Mouse (Mus musculus): ENCODE measurements at regions not wholly inside any gene's neighbourhood (a gene's known extent, or its start where the extent isn't known, plus 50 kb on each side); places are given as distances from the start of the nearest gene placed in this dataset.

DNA sequence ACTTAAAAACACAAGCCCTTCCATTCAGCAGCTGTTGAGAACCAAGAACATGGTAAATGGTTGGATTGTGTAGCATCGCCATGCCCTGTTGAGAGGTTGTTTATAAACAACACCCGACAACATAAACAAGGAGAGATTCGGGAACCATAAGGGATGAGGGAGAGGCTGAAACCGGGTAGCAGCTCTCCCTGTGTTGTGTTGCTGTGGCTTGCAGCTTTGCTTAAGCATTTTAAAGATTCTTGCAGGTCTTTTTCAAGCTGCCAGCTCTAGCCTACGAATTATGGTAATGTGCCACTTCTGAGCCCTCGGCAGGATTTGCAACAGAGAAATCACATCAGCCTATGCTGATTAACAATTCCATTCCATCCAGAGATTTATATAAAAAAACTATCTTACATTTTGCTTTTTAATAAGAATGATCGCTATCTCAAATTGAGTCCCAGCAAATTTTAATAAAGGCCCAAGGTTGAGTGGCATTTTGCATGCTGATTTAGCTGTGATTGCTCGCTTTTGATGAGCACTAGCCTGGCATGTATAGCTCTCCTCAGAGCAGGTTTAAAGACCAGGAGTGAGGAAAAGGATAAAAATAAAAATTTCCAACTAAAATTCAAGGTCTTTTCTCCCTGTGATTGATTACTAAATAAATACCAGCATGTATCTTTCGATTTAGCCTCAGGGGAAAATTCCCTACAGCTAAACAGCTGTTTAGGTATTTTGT, 445.7 kb upstream of the 4930412O13Rik start:
- DNase-seq (ENCODE audit: low spot score in 2 of 2): peak in 1 of 2 experiments; percentile 18

GRCm38 (mm10) chr2:9443103-9443502, 437.9 kb upstream of the 4930412O13Rik start:
- DNase-seq (ENCODE audit: low spot score in 2 of 2): no peak

DNA sequence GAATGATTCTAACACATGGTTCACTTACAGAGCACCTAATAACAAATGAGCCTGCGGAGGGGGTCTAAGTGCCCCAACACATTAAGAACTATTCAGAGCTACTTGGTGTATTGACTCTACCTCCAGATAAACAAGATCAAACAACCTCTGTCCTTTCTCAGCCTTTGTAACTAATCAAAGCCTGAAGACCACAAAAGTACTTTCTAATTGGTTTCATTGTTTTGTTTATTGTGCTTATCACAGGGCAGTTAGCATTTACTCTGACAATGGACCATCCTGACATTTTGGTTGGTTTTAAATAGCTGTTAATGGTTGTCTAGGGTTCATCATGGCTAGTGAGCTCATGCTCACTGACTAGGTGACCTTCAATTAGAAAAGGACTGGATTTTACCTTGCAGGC, 435.2 kb upstream of the 4930412O13Rik start:
- no peak for DNase-seq (ENCODE audit: low spot score in 2 of 2)

- DNase-seq (ENCODE audit: low spot score in 2 of 2): peak in 1 of 2 experiments; percentile 19
Observed at GRCm38 (mm10) chr2:9464413-9464812, 416.6 kb upstream of the 4930412O13Rik start.

- peak; percentile 18 to 25 for DNase-seq (ENCODE audit: low spot score in 2 of 2)
Observed at GRCm38 (mm10) chr2:9464818-9465217, 416.2 kb upstream of the 4930412O13Rik start.

GRCm38 (mm10) chr2:9467573-9467972, 413.5 kb upstream of the 4930412O13Rik start:
- no peak for DNase-seq (ENCODE audit: low spot score in 2 of 2)

- DNase-seq (ENCODE audit: low spot score in 2 of 2): no peak
Observed at GRCm38 (mm10) chr2:9468651-9469050, 412.4 kb upstream of the 4930412O13Rik start.

GRCm38 (mm10) chr2:9481678-9482345, 399.2 kb upstream of the 4930412O13Rik start:
- DNase-seq (ENCODE audit: low spot score in 2 of 2): no peak

GRCm38 (mm10) chr2:9487381-9487914, 393.6 kb upstream of the 4930412O13Rik start:
- DNase-seq (ENCODE audit: low spot score in 2 of 2): no peak

DNA sequence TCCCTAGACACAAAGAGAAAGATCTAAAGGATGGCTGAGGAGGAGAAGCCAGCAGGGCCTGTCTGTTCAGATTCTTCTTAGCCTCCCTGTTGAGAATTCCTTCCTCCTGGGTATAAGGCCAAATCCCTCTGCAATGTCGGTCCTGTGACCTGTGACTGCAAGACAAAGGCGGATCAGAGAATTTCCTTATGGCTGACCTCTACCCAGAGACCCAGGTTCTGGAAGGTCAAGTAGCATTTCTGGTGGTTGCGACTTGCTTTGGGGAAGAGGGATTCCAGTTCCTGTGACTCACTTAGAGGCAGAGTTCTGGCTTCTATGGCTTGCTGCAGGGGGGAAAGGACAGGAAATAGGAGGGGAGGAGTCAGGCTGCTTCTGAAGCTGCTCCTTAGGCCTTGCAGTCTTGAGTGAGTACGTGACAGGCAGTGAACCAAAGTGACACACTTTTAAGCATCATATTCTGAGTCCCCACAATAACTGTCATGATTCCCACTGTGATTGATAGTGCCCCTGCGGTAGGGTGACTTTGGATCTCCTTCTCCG, 387.4 kb upstream of the 4930412O13Rik start:
- DNase-seq (ENCODE audit: low spot score in 2 of 2): no peak

DNA sequence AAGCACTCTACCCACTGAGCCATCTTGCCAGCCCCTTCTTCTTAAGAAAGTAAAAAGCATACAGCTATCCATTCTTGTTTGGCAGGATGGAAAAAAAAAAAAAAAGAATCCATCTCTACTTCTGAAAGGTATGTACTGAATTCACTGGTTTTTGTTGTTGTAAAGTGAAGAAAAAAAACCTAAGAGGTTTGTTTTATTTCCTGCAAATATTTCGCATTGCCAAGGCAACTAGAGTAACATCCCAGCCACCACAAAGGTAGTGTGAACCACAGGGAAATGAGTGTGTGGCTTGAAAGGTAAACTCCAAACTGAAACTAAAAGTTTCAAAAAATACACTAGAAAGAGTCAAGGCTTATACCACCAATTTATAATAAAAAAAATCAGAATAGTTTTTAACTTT, 361.0 kb upstream of the 4930412O13Rik start:
- DNase-seq (ENCODE audit: low spot score in 2 of 2): no peak

DNA sequence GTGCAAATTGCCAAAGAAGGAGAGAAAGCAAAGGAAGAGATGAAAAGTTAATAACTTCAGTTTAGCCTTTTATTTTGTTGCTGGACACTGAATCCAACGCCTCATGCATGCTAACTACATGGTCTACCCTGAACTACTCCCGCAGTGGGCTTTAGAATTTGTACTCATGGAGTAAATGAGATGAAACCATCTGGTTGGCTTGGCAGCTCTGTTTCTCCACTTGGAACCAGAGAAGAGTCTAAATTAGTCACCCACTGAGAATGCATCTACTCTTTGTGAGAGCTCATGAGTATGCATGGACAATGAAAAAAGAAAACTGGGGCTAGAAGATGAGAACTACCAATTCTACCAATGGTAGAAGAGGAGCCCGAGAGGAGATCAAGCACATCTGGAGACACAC, 355.1 kb upstream of the 4930412O13Rik start:
- peak; percentile 28 to 33 for DNase-seq (ENCODE audit: low spot score in 2 of 2)

GRCm38 (mm10) chr2:9535141-9535658, 345.9 kb upstream of the 4930412O13Rik start:
- no peak for DNase-seq (ENCODE audit: low spot score in 2 of 2)

- no peak for DNase-seq (ENCODE audit: low spot score in 2 of 2)
Observed at GRCm38 (mm10) chr2:9547771-9548590, 333.1 kb upstream of the 4930412O13Rik start.

GRCm38 (mm10) chr2:9553313-9553712, 327.7 kb upstream of the 4930412O13Rik start:
- no peak for DNase-seq (ENCODE audit: low spot score in 2 of 2)

GRCm38 (mm10) chr2:9564487-9565043, 316.5 kb upstream of the 4930412O13Rik start:
- no peak for DNase-seq (ENCODE audit: low spot score in 2 of 2)

- DNase-seq (ENCODE audit: low spot score in 2 of 2): no peak
Observed at GRCm38 (mm10) chr2:9569220-9569619, 311.8 kb upstream of the 4930412O13Rik start.

GRCm38 (mm10) chr2:9574196-9574595, 306.9 kb upstream of the 4930412O13Rik start:
- DNase-seq (ENCODE audit: low spot score in 2 of 2): peak; percentile 37 to 38

DNA sequence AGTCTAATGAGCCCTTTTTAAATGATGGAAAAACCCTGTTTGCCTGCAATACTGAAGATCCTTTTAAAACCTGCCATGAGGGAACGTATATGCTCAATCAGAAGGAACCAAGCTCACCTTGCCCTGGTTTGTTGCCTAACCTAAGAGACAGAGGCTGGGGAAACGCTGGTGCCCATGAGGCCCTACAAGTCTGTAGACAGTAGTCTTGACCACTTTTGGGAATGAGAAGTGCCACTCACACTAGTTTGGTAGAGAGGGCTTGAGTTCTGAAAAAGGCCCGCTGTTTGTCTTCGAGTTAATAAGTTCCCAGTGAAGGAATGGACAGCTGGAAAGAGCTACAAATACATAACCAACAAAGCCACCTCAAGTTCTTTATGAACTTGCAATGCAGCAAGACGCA, 306.4 kb upstream of the 4930412O13Rik start:
- DNase-seq (ENCODE audit: low spot score in 2 of 2): no peak

DNA sequence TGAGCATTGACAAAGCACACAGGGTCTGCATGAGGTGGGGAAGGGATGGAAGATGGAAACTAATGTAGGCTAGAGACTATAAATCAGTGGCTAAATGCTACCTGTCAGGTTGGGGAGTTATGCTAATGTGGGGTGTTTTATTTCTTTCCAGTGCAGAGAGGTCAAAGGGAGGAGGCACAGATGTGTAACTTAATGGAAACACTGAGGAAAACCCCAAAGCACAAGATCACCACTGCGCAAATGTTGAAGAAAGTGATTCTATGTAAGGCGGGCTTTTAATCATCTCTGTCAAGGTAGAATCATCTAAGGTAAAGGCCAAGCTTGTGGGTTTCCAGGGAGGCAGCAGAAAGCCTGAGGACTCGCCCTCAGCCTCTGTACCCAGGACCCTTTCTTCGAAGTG, 303.2 kb upstream of the 4930412O13Rik start:
- no peak for DNase-seq (ENCODE audit: low spot score in 2 of 2)

GRCm38 (mm10) chr2:9587389-9587788, 293.7 kb upstream of the 4930412O13Rik start:
- DNase-seq (ENCODE audit: low spot score in 2 of 2): no peak
